Mouse (Mus musculus) neural tube, embryonic 12.5 days (tissue): ENCODE results near the gene Slc1a2. TPM values are rescaled to one million over a fixed set of nuclear protein-coding genes. Genes with fewer than 3 reads are reported as not detected.

Experiments used
- ATAC-seq: fragments of 200-750 bp; cut with Nextera tagmentation; 2 replicates; pipeline ENCODE4 v1.8.0; 2017; ENCODE audit warnings: low read depth, mild to moderate bottlenecking, moderate TSS enrichment, moderate library complexity; ENCODE audit not compliant: low FRiP score
- H3K27ac ChIP-seq: fragments of 300-500 bp; sonication (generic); 2 replicates; pipeline ENCODE4 v1.5.1; 2016
- H3K27me3 ChIP-seq: fragments of 300-500 bp; sonication (generic); replicated peaks from 2 replicates; pipeline ENCODE4 v1.6.1; 2016; ENCODE audit warnings: mild to moderate bottlenecking
- H3K36me3 ChIP-seq: fragments of 300-500 bp; sonication (generic); 2 replicates; pipeline ENCODE4 v1.6.1; 2016; ENCODE audit warnings: mild to moderate bottlenecking
- H3K4me1 ChIP-seq: fragments of 300-500 bp; sonication (generic); 2 replicates; pipeline ENCODE4 v1.6.1; 2016
- H3K4me2 ChIP-seq: fragments of 300-500 bp; sonication (generic); replicated peaks from 2 replicates; pipeline ENCODE4 v1.6.1; 2016; ENCODE audit warnings: mild to moderate bottlenecking
- H3K4me3 ChIP-seq: fragments of 300-500 bp; sonication (generic); 2 replicates; pipeline ENCODE4 v1.5.1; 2016
- H3K9ac ChIP-seq: fragments of 300-500 bp; sonication (generic); 2 replicates; pipeline ENCODE4 v1.6.1; 2016; ENCODE audit warnings: mild to moderate bottlenecking
- H3K9me3 ChIP-seq: fragments of 300-500 bp; sonication (generic); 2 replicates; pipeline ENCODE4 v1.6.1; 2016; ENCODE audit warnings: mild to moderate bottlenecking
- WGBS: fragments of 180-500 bp; shearing (Covaris S2); methylation state at CpG from one replicate; pipeline ENCODE4 v1.1.7; 2016; 5-methylcytosine and 5-hydroxymethylcytosine counted together
- polyA plus RNA-seq: library from polyadenylated mRNA; unstranded; fragments of >200 nt; fragmentation: Nextera tagmentation; extraction: Ambion mirVana; gene quantifications from 2 replicates; pipeline ENCODE4 v1.2.1, GENCODE M21; 2016

Gene Slc1a2
- polyA plus RNA-seq, 1 experiment from 2014 or later, result 16.2 TPM

- no peak overlapping the region for H3K4me3 ChIP-seq
- no peaks in the 10 kb centered on the region for H3K9me3 ChIP-seq
- no peak for ATAC-seq
- 10% methylated on average over 6 of the region's 6 CpGs for WGBS
- H3K4me1 ChIP-seq, result peaks cover 23% of the 10 kb centered on the region
- H3K9ac ChIP-seq, result no peak overlapping the region
- H3K4me2 ChIP-seq, result no peak overlapping the region
- no peak overlapping the region for H3K27ac ChIP-seq
- no peaks in the 10 kb centered on the region for H3K27me3 ChIP-seq
- H3K36me3 ChIP-seq, result no peaks in the 10 kb centered on the region
Observed at GRCm38 (mm10) chr2:102669580-102669979, 11.1 kb downstream of the Slc1a2 start.

- H3K9ac ChIP-seq, result no peak overlapping the region
- H3K27ac ChIP-seq, result no peak overlapping the region
- ATAC-seq, result no peak
- H3K4me2 ChIP-seq, result no peak overlapping the region
- H3K27me3 ChIP-seq, result no peaks in the 10 kb centered on the region
- H3K4me3 ChIP-seq, result no peak overlapping the region
- no peaks in the 10 kb centered on the region for H3K9me3 ChIP-seq
- H3K4me1 ChIP-seq, result peaks cover 28% of the 10 kb centered on the region
- WGBS, result 31% methylated on average over 2 of the region's 2 CpGs
- H3K36me3 ChIP-seq, result no peaks in the 10 kb centered on the region
Observed at GRCm38 (mm10) chr2:102674582-102674981, 16.1 kb downstream of the Slc1a2 start.

- 69% methylated on average over 6 of the region's 6 CpGs for WGBS
Observed at GRCm38 (mm10) chr2:102675275-102675674, 16.8 kb downstream of the Slc1a2 start.

GRCm38 (mm10) chr2:102676716-102677312, 18.4 kb downstream of the Slc1a2 start:
- no peak overlapping the region for H3K9ac ChIP-seq
- 92% methylated on average over 9 of the region's 9 CpGs for WGBS
- peaks cover 23% of the 10 kb centered on the region for H3K4me1 ChIP-seq
- no peak overlapping the region for H3K4me3 ChIP-seq
- no peaks in the 10 kb centered on the region for H3K36me3 ChIP-seq
- no peak for ATAC-seq
- no peak overlapping the region for H3K4me2 ChIP-seq
- H3K27me3 ChIP-seq, result no peaks in the 10 kb centered on the region
- no peaks in the 10 kb centered on the region for H3K9me3 ChIP-seq
- H3K27ac ChIP-seq, result no peak overlapping the region

More at GRCm38 (mm10) chr2:102675275-102675674, 16.8 kb downstream of the Slc1a2 start:
- Histone ChIP-seq H3K4me3 (no peak overlapping the region), H3K27me3 (no peaks in the 10 kb centered on the region), H3K9me3 (no peaks in the 10 kb centered on the region), H3K9ac (no peak overlapping the region), H3K4me2 (no peak overlapping the region), H3K4me1 (peaks cover 23% of the 10 kb centered on the region), H3K27ac (no peak overlapping the region), H3K36me3 (no peaks in the 10 kb centered on the region)
- no peak for ATAC-seq

GRCm38 (mm10) chr2:102677400-102677799, 18.9 kb downstream of the Slc1a2 start:
- H3K36me3 ChIP-seq, result no peaks in the 10 kb centered on the region
- H3K27ac ChIP-seq, result no peak overlapping the region
- no peak for ATAC-seq
- no peak overlapping the region for H3K4me2 ChIP-seq
- peaks cover 23% of the 10 kb centered on the region for H3K4me1 ChIP-seq
- no peaks in the 10 kb centered on the region for H3K9me3 ChIP-seq
- H3K4me3 ChIP-seq, result no peak overlapping the region
- no peaks in the 10 kb centered on the region for H3K27me3 ChIP-seq
- WGBS, result 82% methylated on average over 6 of the region's 6 CpGs
- H3K9ac ChIP-seq, result no peak overlapping the region

GRCm38 (mm10) chr2:102681351-102681750, 22.9 kb downstream of the Slc1a2 start:
- 58% methylated on average over 7 of the region's 7 CpGs for WGBS
- H3K9ac ChIP-seq, result no peak overlapping the region
- no peaks in the 10 kb centered on the region for H3K4me1 ChIP-seq
- H3K9me3 ChIP-seq, result no peaks in the 10 kb centered on the region
- no peak overlapping the region for H3K4me2 ChIP-seq
- H3K27me3 ChIP-seq, result no peaks in the 10 kb centered on the region
- no peak overlapping the region for H3K4me3 ChIP-seq
- no peak overlapping the region for H3K27ac ChIP-seq
- ATAC-seq, result no peak
- no peaks in the 10 kb centered on the region for H3K36me3 ChIP-seq

GRCm38 (mm10) chr2:102682168-102682567, 23.7 kb downstream of the Slc1a2 start:
- no peak overlapping the region for H3K4me2 ChIP-seq
- no peaks in the 10 kb centered on the region for H3K9me3 ChIP-seq
- H3K27me3 ChIP-seq, result no peaks in the 10 kb centered on the region
- H3K27ac ChIP-seq, result no peak overlapping the region
- no peaks in the 10 kb centered on the region for H3K36me3 ChIP-seq
- no peak overlapping the region for H3K9ac ChIP-seq
- WGBS, result 54% methylated on average over 5 of the region's 5 CpGs
- ATAC-seq, result no peak
- H3K4me3 ChIP-seq, result no peak overlapping the region
- no peaks in the 10 kb centered on the region for H3K4me1 ChIP-seq

- no peak overlapping the region for H3K4me2 ChIP-seq
- no peak; the same call in 1 of the 2 replicates for ATAC-seq
- no peak overlapping the region for H3K9ac ChIP-seq
Observed at GRCm38 (mm10) chr2:102685371-102686107, 27.1 kb downstream of the Slc1a2 start.

GRCm38 (mm10) chr2:102686108-102686450, 27.6 kb downstream of the Slc1a2 start:
- WGBS, result 68% methylated on average over 9 of the region's 9 CpGs
- Histone ChIP-seq H3K4me3 (no peak overlapping the region), H3K9ac (no peak overlapping the region), H3K4me2 (no peak overlapping the region), H3K27me3 (no peaks in the 10 kb centered on the region), H3K36me3 (no peaks in the 10 kb centered on the region), H3K27ac (no peak overlapping the region), H3K4me1 (no peaks in the 10 kb centered on the region), H3K9me3 (no peaks in the 10 kb centered on the region)
- ATAC-seq, result no peak

More at GRCm38 (mm10) chr2:102685371-102686107, 27.1 kb downstream of the Slc1a2 start:
- Histone ChIP-seq H3K9me3 (no peaks in the 10 kb centered on the region), H3K27ac (no peak overlapping the region), H3K36me3 (no peaks in the 10 kb centered on the region), H3K4me1 (no peaks in the 10 kb centered on the region), H3K4me3 (no peak overlapping the region), H3K27me3 (no peaks in the 10 kb centered on the region)
- WGBS, result 85% methylated on average over 7 of the region's 7 CpGs

- no peaks in the 10 kb centered on the region for H3K36me3 ChIP-seq
- WGBS, result 78% methylated on average over 7 of the region's 7 CpGs
- no peak overlapping the region for H3K9ac ChIP-seq
- no peak overlapping the region for H3K27ac ChIP-seq
- H3K27me3 ChIP-seq, result no peaks in the 10 kb centered on the region
- no peak for ATAC-seq
- no peak overlapping the region for H3K4me2 ChIP-seq
- no peaks in the 10 kb centered on the region for H3K4me1 ChIP-seq
- no peaks in the 10 kb centered on the region for H3K9me3 ChIP-seq
- no peak overlapping the region for H3K4me3 ChIP-seq
Observed at GRCm38 (mm10) chr2:102693556-102693955, 35.1 kb downstream of the Slc1a2 start.

GRCm38 (mm10) chr2:102694750-102695149, 36.3 kb downstream of the Slc1a2 start:
- WGBS, result 79% methylated on average over 4 of the region's 4 CpGs
- no peaks in the 10 kb centered on the region for H3K27me3 ChIP-seq
- no peak overlapping the region for H3K4me3 ChIP-seq
- no peak overlapping the region for H3K27ac ChIP-seq
- H3K4me1 ChIP-seq, result no peaks in the 10 kb centered on the region
- no peak for ATAC-seq
- no peak overlapping the region for H3K4me2 ChIP-seq
- no peaks in the 10 kb centered on the region for H3K36me3 ChIP-seq
- no peak overlapping the region for H3K9ac ChIP-seq
- no peaks in the 10 kb centered on the region for H3K9me3 ChIP-seq

- H3K9ac ChIP-seq, result no peak overlapping the region
- H3K27me3 ChIP-seq, result no peaks in the 10 kb centered on the region
- H3K4me3 ChIP-seq, result no peak overlapping the region
- no peaks in the 10 kb centered on the region for H3K4me1 ChIP-seq
- no peak for ATAC-seq
- no peak overlapping the region for H3K27ac ChIP-seq
- H3K4me2 ChIP-seq, result no peak overlapping the region
- no peaks in the 10 kb centered on the region; the same call in 1 of the 2 replicates for H3K9me3 ChIP-seq
- no peaks in the 10 kb centered on the region; the same call in 1 of the 2 replicates for H3K36me3 ChIP-seq
Observed at GRCm38 (mm10) chr2:102695541-102695940, 37.1 kb downstream of the Slc1a2 start.

- Histone ChIP-seq H3K4me3 (no peak overlapping the region), H3K9ac (no peak overlapping the region), H3K4me2 (no peak overlapping the region), H3K9me3 (no peaks in the 10 kb centered on the region; the same call in 1 of the 2 replicates), H3K27me3 (no peaks in the 10 kb centered on the region), H3K4me1 (no peaks in the 10 kb centered on the region), H3K36me3 (no peaks in the 10 kb centered on the region; the same call in 1 of the 2 replicates), H3K27ac (no peak overlapping the region)
- 73% methylated on average over 2 of the region's 2 CpGs for WGBS
- ATAC-seq, result no peak
Observed at GRCm38 (mm10) chr2:102697732-102698131, 39.3 kb downstream of the Slc1a2 start.
